Mouse (Mus musculus): ENCODE measurements around the gene Pum1. TPM values are rescaled to one million over a fixed set of nuclear protein-coding genes. Genes with fewer than 3 reads are reported as not detected.

The Pum1 gene
- total RNA-seq, 4 experiments from 2014 or later: 53.7 to 65.4 (median 60.3) TPM

DNA sequence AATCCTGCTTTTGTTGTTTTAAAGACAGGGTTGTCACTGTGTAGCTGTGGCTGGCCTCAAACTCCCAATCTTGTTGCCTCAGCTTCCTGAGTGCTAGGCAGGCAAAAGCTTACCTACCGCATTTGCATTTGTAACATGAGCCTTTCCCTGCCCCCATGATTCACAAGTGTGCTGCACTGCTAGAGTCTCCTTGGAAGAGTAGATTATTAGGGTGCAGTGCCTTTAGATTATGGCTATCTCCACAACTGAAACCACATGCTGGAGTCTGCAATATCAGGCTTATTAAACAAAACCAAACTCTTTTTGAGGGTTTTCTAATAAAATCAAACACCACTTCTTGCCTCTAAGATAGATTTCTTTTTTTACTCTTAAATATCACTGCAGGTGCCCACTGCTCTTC, 59.5 kb downstream of the Pum1 start:
- DNase-seq (ENCODE audit: low spot score): no peak

GRCm38 (mm10) chr4:130726118-130726517, 63.0 kb downstream of the Pum1 start:
- no peak for DNase-seq (ENCODE audit: low spot score)

DNA sequence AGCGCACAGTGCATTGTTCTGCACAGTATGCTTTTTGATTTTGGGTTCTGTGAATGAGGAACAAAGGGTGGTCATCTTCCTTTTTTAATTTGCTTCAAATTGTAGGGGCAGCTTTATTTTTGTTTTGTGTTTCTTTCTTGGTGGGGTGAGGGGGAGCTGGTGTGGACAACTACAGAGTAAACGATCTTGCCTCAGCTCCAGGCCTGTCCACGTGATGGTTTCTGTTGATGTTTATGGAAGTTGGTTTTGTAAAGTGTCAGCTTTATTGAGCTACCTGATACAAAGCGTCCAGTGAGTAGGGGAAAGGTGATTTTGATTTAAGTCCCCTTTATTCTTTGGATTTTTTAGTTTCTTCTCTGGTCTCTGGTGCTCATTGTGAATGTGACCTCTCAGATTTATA, 72.8 kb downstream of the Pum1 start:
- DNase-seq (ENCODE audit: low spot score): no peak

GRCm38 (mm10) chr4:130738527-130738926, 75.4 kb downstream of the Pum1 start:
- peak; percentile 70 for DNase-seq (ENCODE audit: low spot score)

GRCm38 (mm10) chr4:130744058-130744457, 80.9 kb downstream of the Pum1 start:
- no peak for DNase-seq (ENCODE audit: low spot score)

- peak; percentile 26 for DNase-seq (ENCODE audit: low spot score)
These were observed 82.6 kb downstream of the Pum1 start for GRCm38 (mm10) chr4:130745561-130746306.

DNA sequence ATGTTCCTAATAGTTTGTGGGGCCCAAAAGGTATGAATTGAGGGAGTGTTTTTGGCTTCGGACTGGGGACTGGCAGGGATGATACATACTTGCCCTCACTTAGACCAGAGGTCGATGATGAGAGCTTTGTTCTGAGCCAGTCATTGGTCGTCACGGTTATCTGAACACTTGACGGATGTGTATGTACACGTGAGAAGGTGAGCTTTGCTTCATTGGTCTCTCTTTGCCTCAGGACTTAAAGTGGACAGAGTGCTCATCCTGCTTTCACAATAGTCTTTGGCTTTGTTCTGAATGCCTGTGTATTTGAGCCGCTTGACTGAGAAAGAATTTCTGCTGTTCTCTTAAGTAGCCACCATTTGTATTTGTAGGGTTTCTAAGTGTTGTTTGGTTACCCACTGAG, 86.4 kb downstream of the Pum1 start:
- no peak for DNase-seq (ENCODE audit: low spot score)

DNA sequence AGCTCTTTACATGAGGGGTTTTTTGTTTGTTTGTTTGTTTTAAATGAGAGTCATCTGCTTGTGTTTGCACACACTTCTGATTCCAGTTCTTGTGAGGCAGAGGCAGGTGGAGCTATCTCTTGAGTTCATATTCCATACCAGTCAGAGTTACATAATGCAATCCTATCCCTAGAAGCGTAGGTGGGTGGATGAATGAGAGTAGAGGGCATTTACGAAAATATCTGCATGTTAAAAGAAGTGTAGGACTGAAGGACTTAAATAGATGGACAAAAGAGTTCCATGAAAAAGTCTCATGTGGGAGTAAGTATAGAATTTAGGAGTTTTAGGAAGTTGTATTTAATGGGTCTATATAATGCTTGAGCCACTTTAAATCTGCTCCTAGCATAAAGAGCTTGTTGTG, 88.8 kb downstream of the Pum1 start:
- DNase-seq (ENCODE audit: low spot score): no peak

DNA sequence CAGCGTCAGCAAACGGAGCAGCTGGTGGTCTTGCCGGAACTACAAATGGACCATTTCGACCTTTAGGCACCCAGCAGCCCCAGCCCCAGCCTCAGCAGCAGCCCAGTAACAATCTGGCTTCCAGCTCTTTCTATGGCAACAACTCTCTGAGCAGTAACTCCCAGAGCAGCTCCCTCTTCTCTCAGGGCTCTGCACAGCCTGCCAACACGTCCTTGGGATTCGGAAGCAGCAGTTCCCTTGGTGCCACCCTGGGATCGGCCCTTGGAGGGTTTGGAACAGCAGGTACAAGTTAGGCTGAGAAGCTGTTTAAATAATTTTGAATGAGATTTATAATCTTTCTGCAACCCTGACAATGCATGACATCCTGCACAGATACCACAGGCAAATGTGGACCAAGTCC, 89.5 kb downstream of the Pum1 start:
- no peak for DNase-seq (ENCODE audit: low spot score)

- DNase-seq (ENCODE audit: low spot score): peak; percentile 54
These were observed 90.6 kb downstream of the Pum1 start for GRCm38 (mm10) chr4:130753755-130754154.

DNA sequence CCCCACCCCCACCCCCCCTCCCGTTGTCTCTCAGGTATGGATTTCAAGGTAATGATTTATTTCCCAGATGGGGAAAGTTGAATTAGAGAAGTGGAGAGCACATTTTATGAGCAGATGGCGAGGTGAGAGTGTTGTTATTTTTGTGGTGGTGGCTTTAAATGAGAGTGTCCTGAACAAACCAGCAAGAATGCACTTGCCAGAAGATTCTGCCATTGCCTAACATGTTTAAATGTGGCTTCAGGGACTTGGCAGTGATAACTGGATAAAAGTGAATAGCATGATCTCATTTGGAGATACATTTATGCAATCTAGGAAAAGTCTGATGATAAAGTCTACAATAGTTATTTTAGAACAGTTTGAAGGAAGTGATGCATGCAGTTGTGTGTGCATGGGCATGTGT, 91.7 kb downstream of the Pum1 start:
- no peak for DNase-seq (ENCODE audit: low spot score)

DNA sequence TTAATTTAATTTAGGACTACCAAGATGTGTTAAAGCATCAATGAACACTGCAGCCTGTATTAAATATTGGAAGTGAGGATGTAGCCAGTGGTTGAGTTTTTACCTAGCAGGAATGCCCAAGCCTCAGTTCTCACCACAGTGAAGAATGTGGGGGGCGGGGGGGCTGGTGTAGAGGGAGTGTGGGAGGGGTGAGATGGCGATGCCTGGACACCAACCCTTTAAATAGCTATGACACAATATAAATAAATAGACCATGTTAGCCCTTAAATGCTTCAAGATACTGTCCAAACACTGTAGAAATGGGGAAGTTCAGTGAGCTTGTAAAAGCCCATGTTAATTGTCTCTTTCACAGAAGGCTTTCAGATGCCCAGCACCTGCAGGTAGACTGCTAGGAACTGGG, 96.8 kb downstream of the Pum1 start:
- no peak for DNase-seq (ENCODE audit: low spot score)

- peak; percentile 33 for DNase-seq (ENCODE audit: low spot score)
These were observed 98.7 kb downstream of the Pum1 start for GRCm38 (mm10) chr4:130761809-130762208.

DNA sequence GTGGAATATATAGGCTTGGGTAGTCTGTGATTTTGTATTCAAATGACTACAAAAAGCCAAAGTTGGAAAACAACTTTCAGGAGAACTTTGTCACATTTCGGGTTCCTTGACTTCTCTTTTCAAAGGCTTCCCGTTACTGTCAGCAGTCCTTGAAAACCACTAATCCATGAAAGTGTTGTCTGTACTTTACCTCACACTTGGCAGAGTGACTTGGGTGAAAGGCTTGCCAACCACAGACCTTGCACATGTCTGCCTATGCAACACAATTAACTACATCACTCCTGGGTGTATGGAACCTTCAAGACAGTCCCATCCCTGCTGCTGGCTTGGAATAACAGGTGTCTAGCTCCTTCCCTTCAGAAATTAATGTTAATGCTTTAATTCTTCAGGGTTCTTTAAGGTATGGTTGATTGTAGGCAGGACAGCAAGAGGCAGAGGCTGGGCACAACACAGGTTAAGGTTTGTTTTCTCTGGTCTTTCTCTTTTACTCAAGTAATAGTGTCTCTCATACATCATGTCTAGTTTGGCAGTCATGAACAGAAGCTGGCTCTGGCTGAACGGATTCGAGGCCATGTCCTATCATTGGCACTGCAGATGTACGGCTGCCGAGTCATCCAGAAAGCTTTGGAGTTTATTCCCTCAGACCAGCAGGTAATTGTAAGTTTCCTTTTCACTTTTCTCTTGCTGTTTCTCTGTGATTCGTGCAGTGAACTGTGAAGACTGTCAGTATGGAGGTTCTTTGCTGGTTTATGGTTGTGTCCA, 102.5 kb downstream of the Pum1 start:
- no peak for DNase-seq (ENCODE audit: low spot score)

GRCm38 (mm10) chr4:130766387-130766786, 103.3 kb downstream of the Pum1 start:
- DNase-seq (ENCODE audit: low spot score): no peak

DNA sequence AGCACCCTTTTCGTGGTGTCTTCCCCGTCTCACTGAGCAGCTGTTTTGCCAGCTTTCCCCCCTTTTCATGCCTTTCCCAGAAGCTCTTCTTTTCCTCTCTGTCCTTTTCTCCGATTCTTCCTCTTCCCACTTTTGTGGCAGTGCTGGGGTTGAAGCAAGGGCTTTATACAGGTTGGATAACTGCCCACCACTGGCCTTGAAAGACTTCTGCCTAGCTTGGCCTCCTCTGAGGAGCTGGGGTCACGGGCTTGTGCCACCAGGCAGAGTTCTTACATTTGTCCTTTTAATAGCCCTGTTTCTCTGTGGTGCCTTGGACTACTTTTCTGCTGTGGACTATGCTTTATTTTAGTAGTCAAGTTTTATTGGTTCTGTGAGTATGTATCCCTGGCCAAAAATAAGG, 103.8 kb downstream of the Pum1 start:
- no peak for DNase-seq (ENCODE audit: low spot score)

DNA sequence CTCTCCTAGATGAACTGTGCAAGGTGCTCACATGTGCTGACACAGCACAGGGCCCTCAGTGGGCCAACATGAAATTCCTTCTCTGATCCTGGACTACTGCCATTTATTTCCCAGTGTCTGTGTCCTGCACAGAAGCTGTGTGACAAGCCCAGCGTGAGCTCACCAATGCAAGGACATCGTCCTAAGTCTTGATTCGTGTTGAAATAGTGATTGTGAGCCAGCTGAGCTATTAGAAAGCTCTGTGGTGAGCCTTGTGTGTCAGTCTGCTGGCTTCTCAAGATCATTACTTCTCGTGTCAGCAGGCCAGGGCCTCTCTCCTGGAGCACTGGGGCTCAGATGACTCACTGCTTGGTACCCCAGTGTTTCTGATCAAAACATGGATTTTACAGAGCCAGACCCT, 110.8 kb downstream of the Pum1 start:
- no peak for DNase-seq (ENCODE audit: low spot score)

GRCm38 (mm10) chr4:130774822-130775221, 111.7 kb downstream of the Pum1 start:
- DNase-seq (ENCODE audit: low spot score): no peak

GRCm38 (mm10) chr4:130777647-130778046, 114.5 kb downstream of the Pum1 start:
- no peak for DNase-seq (ENCODE audit: low spot score)

DNA sequence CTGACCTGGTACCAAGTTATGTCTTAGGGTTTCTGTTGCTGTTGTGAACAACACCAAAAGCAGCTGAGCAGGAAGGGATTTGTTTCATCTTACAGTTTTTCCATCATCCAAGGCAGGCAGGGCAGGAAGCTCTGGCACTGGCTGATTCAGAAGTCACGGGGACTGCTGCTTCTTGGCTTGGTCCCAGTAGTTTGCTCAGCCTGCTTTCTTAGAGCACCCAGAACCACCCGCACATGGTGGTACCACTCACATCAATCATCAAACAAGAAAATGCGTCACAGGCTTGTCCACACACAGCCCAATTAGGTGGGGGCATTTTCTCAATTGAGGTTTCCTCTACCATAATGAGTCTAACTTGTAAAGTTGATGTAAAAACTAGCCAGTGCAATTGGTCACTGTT, 115.9 kb downstream of the Pum1 start:
- DNase-seq (ENCODE audit: low spot score): no peak

GRCm38 (mm10) chr4:130782492-130782891, 119.4 kb downstream of the Pum1 start:
- no peak for DNase-seq (ENCODE audit: low spot score)

- DNase-seq (ENCODE audit: low spot score): no peak
These were observed 121.6 kb downstream of the Pum1 start for GRCm38 (mm10) chr4:130784755-130785154.

DNA sequence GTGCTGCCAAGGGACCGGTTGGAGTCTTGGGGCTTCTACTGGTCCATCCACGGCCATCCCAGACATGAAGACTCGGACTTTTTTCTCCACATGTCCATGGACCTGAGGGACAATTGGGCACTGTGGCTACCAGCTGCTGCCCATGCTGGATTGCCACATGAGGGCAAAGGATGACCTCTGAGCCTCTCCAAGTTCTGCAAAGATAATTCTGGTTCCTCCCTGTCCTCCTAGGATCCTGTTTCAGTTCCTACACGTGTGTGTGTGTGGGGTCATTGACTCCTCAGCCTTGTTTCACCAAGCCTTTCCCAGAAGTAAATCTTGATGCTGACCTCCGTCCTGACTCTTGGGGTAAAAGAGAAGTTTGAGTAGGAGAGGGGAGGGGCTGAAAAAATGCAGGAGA, 124.4 kb downstream of the Pum1 start:
- no peak for DNase-seq (ENCODE audit: low spot score)

Measured in heart, adult 8-10 months (tissue).